ENCODE assay signal across 8 mouse cellular contexts in the genomic region with DNA sequence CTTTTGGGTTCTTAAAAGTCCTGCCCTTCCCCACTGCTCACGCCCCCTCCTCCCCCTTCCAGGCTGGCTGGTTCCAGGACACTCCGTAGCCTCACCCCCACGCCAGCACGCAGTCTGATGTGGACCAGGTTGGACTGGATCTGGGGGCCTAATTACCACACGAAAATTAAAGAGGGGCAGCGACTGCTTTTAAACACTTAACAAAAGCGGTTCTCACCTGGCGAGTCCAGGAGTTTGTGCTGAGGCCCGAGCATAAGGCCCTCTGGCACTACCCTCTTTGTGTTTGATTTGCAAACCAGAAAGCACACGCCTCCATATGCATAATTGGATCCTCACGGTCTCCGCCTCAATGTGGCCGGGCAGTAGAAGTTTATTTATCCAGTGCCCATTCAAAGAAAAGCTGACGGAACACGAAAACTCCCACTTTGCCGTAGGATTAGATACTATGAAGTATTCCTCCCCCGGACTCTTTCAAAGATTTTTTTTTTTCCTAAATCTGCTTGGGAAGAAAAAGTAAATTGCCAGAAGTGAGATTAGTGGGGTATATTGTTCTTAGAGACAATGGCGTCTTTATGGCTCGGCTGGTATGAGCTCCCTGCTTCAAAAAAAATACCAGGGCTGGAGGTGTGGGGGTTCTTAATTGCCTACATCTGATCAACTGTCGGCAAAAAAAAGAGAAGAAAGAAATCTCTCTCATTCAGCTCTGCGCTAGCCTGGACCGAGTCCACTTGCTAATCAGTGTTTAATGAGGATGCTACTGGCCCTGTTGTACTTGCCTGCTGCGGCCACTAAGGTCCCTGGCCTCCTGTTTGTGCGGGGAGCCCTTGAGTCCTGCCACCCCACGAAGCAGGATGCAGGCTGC.
DNase-seq lines count a peak whose midpoint lies in the region; ATAC-seq and TF ChIP-seq lines count a peak whose summit lies in the region.

No protein-coding gene starts in this region.

- TF ChIP-seq POLR2A in liver, adult 2 months (IDR thresholded peaks at IDR 0.05; ENCODE audit: extremely low read depth, insufficient read depth, low read length) = no peak

- no peaks in the 10 kb centered on the region for H3K79me2 ChIP-seq in liver, adult 2 months (ENCODE audit: control insufficient read depth, insufficient read depth, low read length)

- no peaks in the 10 kb centered on the region for H3K36me3 ChIP-seq in liver, adult 2 months (ENCODE audit: control insufficient read depth, insufficient read depth, low read length)
- H3K36me3 ChIP-seq in kidney, postnatal 0 days (ENCODE audit: insufficient read depth, low read length) = no peaks in the 10 kb centered on the region

- H3K27ac ChIP-seq in liver, adult 2 months (replicated peaks; ENCODE audit: insufficient read depth, low read depth, low read length) = no peak overlapping the region
- H3K27ac ChIP-seq in kidney, postnatal 0 days = peak overlapping the region; percentile 57

- 9% methylated on average over 25 of the region's 25 CpGs for WGBS in liver, adult 2 months
- WGBS in kidney, postnatal 0 days = 8% methylated on average over 25 of the region's 25 CpGs

- peak overlapping the region; percentile 11; the same call in 1 of the 2 replicates for H3K4me3 ChIP-seq in liver, adult 2 months (ENCODE audit: insufficient read depth, low read depth, low read length)
- H3K4me3 ChIP-seq in kidney, postnatal 0 days (replicated peaks; ENCODE audit: low read depth, low read length) = peak overlapping the region; percentile 23

- ATAC-seq in kidney, postnatal 0 days (replicated peaks; ENCODE audit: low FRiP score, low read depth) = peak; percentile 70
- no peak for ATAC-seq in megakaryocyte, adult 5-6 weeks (ENCODE audit: poor library complexity, severe bottlenecking)

- no peaks in the 10 kb centered on the region for H3K4me1 ChIP-seq in liver, adult 2 months (ENCODE audit: control insufficient read depth, insufficient read depth, low read length)
- peaks cover 13% of the 10 kb centered on the region; the same call in 1 of the 2 replicates for H3K4me1 ChIP-seq in kidney, postnatal 0 days (replicated peaks; ENCODE audit: insufficient read depth, low read length)

- no peaks in the 10 kb centered on the region for H3K9me3 ChIP-seq in kidney, postnatal 0 days (replicated peaks; ENCODE audit: low read length)

- peak overlapping the region; percentile 54 for H3K4me2 ChIP-seq in kidney, postnatal 0 days (ENCODE audit: low read length)

- no peak for TF ChIP-seq CTCF in liver, adult 2 months (IDR thresholded peaks at IDR 0.05; ENCODE audit: low read depth, low read length)
- TF ChIP-seq CTCF in kidney, postnatal 0 days (IDR thresholded peaks at IDR 0.05; ENCODE audit: low read depth) = no peak; the same call in 1 of the 2 replicates

- H3K27me3 ChIP-seq in liver, adult 2 months (ENCODE audit: control insufficient read depth, insufficient read depth, low read length) = no peaks in the 10 kb centered on the region
- no peaks in the 10 kb centered on the region for H3K27me3 ChIP-seq in kidney, postnatal 0 days (ENCODE audit: insufficient read depth, low read length)

- H3K9ac ChIP-seq in liver, adult 2 months (ENCODE audit: low read depth, low read length) = peak overlapping the region; percentile 31; the same call in 1 of the 2 replicates
- H3K9ac ChIP-seq in kidney, postnatal 0 days (ENCODE audit: low read depth, low read length) = no peak overlapping the region

- DNase-seq in liver, adult 2 months (ENCODE audit: extremely low read depth, low read depth, low spot score) = peak; percentile 72
- no peak for DNase-seq in liver
- peak; percentile 14 for DNase-seq in fat pad, adult 2 months (ENCODE audit: extremely low read depth, low read depth, low spot score)
- peak; percentile 66 for DNase-seq in kidney, postnatal 0 days (ENCODE audit: low spot score)
- peak; percentile 66 for DNase-seq in neural tube, embryonic 10.5 days (ENCODE audit: extremely low spot score, low spot score)
- no peak for DNase-seq in cerebellum, adult 11-12 months
- no peak for DNase-seq in spleen, postnatal 14 days (ENCODE audit: low spot score in 2 of 2)

Comparison
In these comparisons a context has a peak if more than half of its experiments do, and no peak if none do; other contexts are left out.
1. DNase-seq: peak in liver, adult 2 months (single experiment), fat pad, adult 2 months (single experiment), kidney, postnatal 0 days (single experiment) and neural tube, embryonic 10.5 days (single experiment); none in liver (single experiment), cerebellum, adult 11-12 months (single experiment) and spleen, postnatal 14 days (0 of 2).